Mouse (Mus musculus): ENCODE measurements around the gene Slx4.

GRCm38 (mm10) chr16:4026672-4027071 is 23.1 kb upstream of the Slx4 start:
- TF ChIP-seq CHD2 (IDR thresholded peaks at IDR 0.05; ENCODE audit: low read length), result no peak
- no peak for TF ChIP-seq CTCF (conservative IDR thresholded peaks at IDR 0.05 in 1 of 2, IDR thresholded peaks at IDR 0.05 in 1 of 2; ENCODE audit: low read depth in 2 of 2, low read length in 2 of 2)
- TF ChIP-seq PAX5 (IDR thresholded peaks at IDR 0.05; ENCODE audit: low read length), result no peak
- TF ChIP-seq MAFK (IDR thresholded peaks at IDR 0.05; ENCODE audit: insufficient replicate concordance, low read length), result no peak
- TF ChIP-seq POLR2A (IDR thresholded peaks at IDR 0.05; ENCODE audit: low read depth, low read length), result no peak
- no peak for TF ChIP-seq ZKSCAN1 (IDR thresholded peaks at IDR 0.05; ENCODE audit: borderline replicate concordance, low read depth, low read length)
- no peak for TF ChIP-seq MXI1 (IDR thresholded peaks at IDR 0.05; ENCODE audit: low read depth, low read length)
- TF ChIP-seq MAZ (IDR thresholded peaks at IDR 0.05; ENCODE audit: low read depth, low read length), result no peak
- TF ChIP-seq MAX (IDR thresholded peaks at IDR 0.05; ENCODE audit: low read length), result no peak
- TF ChIP-seq NRF1 (IDR thresholded peaks at IDR 0.05; ENCODE audit: low read depth, low read length), result no peak

Data from CH12.LX (cell line).